Mouse (Mus musculus) stomach, postnatal 0 days (tissue): Measurements from ENCODE around the gene Sema6d.

ENCODE experiments used
- CTCF ChIP-seq: IDR thresholded peaks from 2 replicates; pipeline ENCODE4 v1.5.1; 2016; ENCODE audit warnings: antibody characterized with exemption, low read depth, mild to moderate bottlenecking, moderate library complexity
- EP300 ChIP-seq: optimal IDR thresholded peaks from 2 replicates; pipeline ENCODE3; 2016; ENCODE audit warnings: antibody characterized with exemption

DNA sequence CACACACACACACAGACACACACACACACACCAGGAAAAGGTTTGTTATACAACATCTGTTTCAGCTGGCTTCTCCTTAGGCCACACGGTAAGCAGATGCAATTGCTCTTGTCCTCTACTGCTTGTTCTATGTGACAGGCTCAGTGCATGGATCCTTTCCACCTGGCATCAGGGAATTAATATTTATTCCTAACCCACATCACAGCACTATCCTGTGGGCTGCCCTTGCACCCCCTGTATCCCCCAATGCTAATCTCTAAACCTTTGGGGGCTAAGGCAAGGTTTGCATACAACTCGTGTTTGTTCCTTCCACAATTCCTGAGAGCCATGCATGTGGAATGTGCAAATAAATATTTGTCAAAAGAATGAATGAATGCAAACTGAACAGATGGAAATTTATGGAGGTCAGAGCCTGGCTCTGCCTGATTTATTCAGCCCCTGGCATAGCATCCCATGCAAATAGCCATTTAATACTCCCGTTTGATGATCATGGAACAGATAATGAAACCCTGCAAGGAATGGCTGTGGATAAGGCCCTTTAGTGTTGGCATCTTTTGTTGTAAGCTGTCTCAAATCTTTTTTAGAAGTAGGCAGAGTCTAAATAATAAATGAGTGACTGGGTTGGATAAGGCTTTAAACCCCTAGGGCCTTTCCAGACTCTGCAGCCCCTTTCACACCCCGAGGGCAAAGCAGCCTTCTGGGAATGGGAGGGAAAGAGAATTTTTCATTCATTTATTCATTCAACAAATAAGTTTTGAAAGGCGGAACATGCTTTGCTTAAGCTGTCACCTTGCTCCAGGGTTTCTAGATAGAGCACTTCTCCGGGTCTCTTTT, 383.1 kb downstream of the Sema6d start:
- TF ChIP-seq CTCF (no peak), EP300 (no peak)
